Mouse (Mus musculus) ES-Bruce4 (cell line): Measurements from ENCODE around the gene Coq4.

Experiments
- CTCF ChIP-seq: IDR thresholded peaks from one replicate; pipeline ENCODE4 v1.8.1; 2011; ENCODE audit warnings: low read depth, low read length
- POLR2A ChIP-seq: IDR thresholded peaks from one replicate; pipeline ENCODE4 v1.8.1; 2011; ENCODE audit warnings: low read length; ENCODE audit not compliant: insufficient read depth

DNA sequence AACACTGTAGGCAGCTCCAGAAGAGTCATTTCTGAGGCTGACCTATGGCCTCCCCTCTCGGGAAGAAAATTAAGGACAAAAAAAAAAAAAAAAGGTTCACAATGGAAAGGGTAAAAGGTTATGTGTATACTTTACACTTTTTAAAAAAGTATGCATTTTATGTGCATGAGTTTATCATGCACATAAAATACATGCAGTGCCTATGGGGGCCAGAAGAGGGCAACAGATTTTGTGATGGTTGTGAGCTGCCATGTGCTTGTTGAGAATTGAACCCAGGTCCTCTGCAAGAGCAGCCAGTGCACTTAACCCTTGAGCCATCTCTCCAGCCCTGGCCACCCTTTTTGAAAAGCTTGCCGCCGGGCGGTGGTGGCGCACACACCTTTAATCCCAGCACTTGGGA lies 39.4 kb upstream of the Coq4 start:
- TF ChIP-seq POLR2A (no peak), CTCF (no peak)
